Mouse (Mus musculus): ENCODE measurements around the gene Mmp15. TPM values are rescaled to one million over a fixed set of nuclear protein-coding genes. Genes with fewer than 3 reads are reported as not detected.
A peak's percentile ranks its signal among the peaks of the same experiment; 100 is the strongest.

Gene Mmp15
- total RNA-seq (2021), result 10 to 100 TPM; 53.4 to 67.5 TPM
- polyA plus RNA-seq (2012; rRNA removed), result 56.7 and 58.4 TPM in 2 replicates
- long read RNA-seq, full-length matches to known transcripts, result 56 of 103 reads
- long read RNA-seq, partial matches to known transcripts, result 43 of 103 reads
- long read RNA-seq, other reads (novel, unspliced or antisense), result 4 of 103 reads

GRCm38 (mm10) chr8:95352151-95352870, at the start of gene Mmp15:
Gene Mmp15, plus strand, starts transcription at chr8:95352268.
- Histone ChIP-seq H3K9ac (ENCODE audit: low read depth, low read length) (peak within 1 kb of the TSS; percentile 94), H3K4me3 (peak within 1 kb of the TSS; percentile 83), H3K36me3 (ENCODE audit: control insufficient read depth, insufficient read depth, low read length) (peaks cover 4% of the 10 kb centered on the region), H3K4me1 (ENCODE audit: control insufficient read depth, insufficient read depth, low read length) (peaks cover 32% of the 10 kb centered on the region), H3K27me3 (ENCODE audit: control insufficient read depth, insufficient read depth, low read length) (no peaks in the 10 kb centered on the region), H3K79me2 (replicated peaks; ENCODE audit: control insufficient read depth, insufficient read depth, low read length) (peaks cover 3% of the 10 kb centered on the region; the same call in 1 of the 2 replicates), H3K27ac (peak within 1 kb of the TSS; percentile 98)
- peak; percentile 90 for DNase-seq
- WGBS, result 1% methylated on average over 77 of the region's 80 CpGs
- TF ChIP-seq POLR2A (IDR thresholded peaks at IDR 0.05; ENCODE audit: insufficient read depth, low read depth, low read length) (peak; percentile 82), CTCF (IDR thresholded peaks at IDR 0.05) (no peak), EP300 (IDR thresholded peaks at IDR 0.05; ENCODE audit: insufficient read depth, low read depth, low read length) (0 out of 2 replicates have a peak, but pooled peaks have one; percentile 13)
- intact Hi-C loops (cut with DNase I), result loop anchor here (1.0 to 2.0 kb wide), 2 partner anchors 40 to 75 kb away; no protein-coding TSS in a partner anchor

GRCm38 (mm10) chr8:95302410-95302809, 49.7 kb upstream of the Mmp15 start:
- no peak for TF ChIP-seq EP300 (IDR thresholded peaks at IDR 0.05; ENCODE audit: insufficient read depth, low read depth, low read length)
- peak; percentile 93 for TF ChIP-seq CTCF (IDR thresholded peaks at IDR 0.05)
- H3K27ac ChIP-seq, result no peak overlapping the region
- WGBS, result 19% methylated on average over 5 of the region's 5 CpGs
- H3K79me2 ChIP-seq (replicated peaks; ENCODE audit: control insufficient read depth, insufficient read depth, low read length), result no peaks in the 10 kb centered on the region
- intact Hi-C loops (cut with DNase I), result loop anchor here (1.0 to 10.0 kb wide), 2 partner anchors 48 to 348 kb away; no protein-coding TSS in a partner anchor
- H3K4me3 ChIP-seq, result no peak overlapping the region
- no peaks in the 10 kb centered on the region for H3K27me3 ChIP-seq (ENCODE audit: control insufficient read depth, insufficient read depth, low read length)
- H3K4me1 ChIP-seq (ENCODE audit: control insufficient read depth, insufficient read depth, low read length), result no peaks in the 10 kb centered on the region
- DNase-seq, result peak; percentile 24 to 35
- H3K9ac ChIP-seq (ENCODE audit: low read depth, low read length), result no peak overlapping the region
- no peaks in the 10 kb centered on the region for H3K36me3 ChIP-seq (ENCODE audit: control insufficient read depth, insufficient read depth, low read length)

GRCm38 (mm10) chr8:95305526-95305925, 46.5 kb upstream of the Mmp15 start:
- intact Hi-C loops (cut with DNase I), result loop anchor here (10.0 kb wide), 1 partner anchor 351 kb away; no protein-coding TSS in a partner anchor
- TF ChIP-seq EP300 (IDR thresholded peaks at IDR 0.05; ENCODE audit: insufficient read depth, low read depth, low read length) (no peak), CTCF (IDR thresholded peaks at IDR 0.05) (no peak), POLR2A (IDR thresholded peaks at IDR 0.05; ENCODE audit: insufficient read depth, low read depth, low read length) (no peak)
- 66% methylated on average over 4 of the region's 4 CpGs for whole genome bisulfite sequencing

GRCm38 (mm10) chr8:95306431-95306830, 45.6 kb upstream of the Mmp15 start, which contains the start of gene Cngb1:
Gene Cngb1, minus strand, starts transcription at chr8:95306585.
- Histone ChIP-seq H3K4me3 (no peak within 1 kb of the TSS), H3K27me3 (ENCODE audit: control insufficient read depth, insufficient read depth, low read length) (no peaks in the 10 kb centered on the region), H3K9ac (ENCODE audit: low read depth, low read length) (no peak within 1 kb of the TSS), H3K4me1 (ENCODE audit: control insufficient read depth, insufficient read depth, low read length) (no peaks in the 10 kb centered on the region), H3K36me3 (ENCODE audit: control insufficient read depth, insufficient read depth, low read length) (no peaks in the 10 kb centered on the region), H3K27ac (no peak within 1 kb of the TSS), H3K79me2 (replicated peaks; ENCODE audit: control insufficient read depth, insufficient read depth, low read length) (no peaks in the 10 kb centered on the region)
- TF ChIP-seq CTCF (IDR thresholded peaks at IDR 0.05) (no peak), EP300 (IDR thresholded peaks at IDR 0.05; ENCODE audit: insufficient read depth, low read depth, low read length) (no peak), POLR2A (IDR thresholded peaks at IDR 0.05; ENCODE audit: insufficient read depth, low read depth, low read length) (no peak)
- intact Hi-C loops (cut with DNase I), result loop anchor here (10.0 kb wide), 1 partner anchor 352 kb away; no protein-coding TSS in a partner anchor
- WGBS, result 57% methylated on average over 6 of the region's 6 CpGs
- no peak for DNase-seq

More at GRCm38 (mm10) chr8:95305526-95305925, 46.5 kb upstream of the Mmp15 start:
- Histone ChIP-seq H3K9ac (ENCODE audit: low read depth, low read length) (no peak overlapping the region), H3K27me3 (ENCODE audit: control insufficient read depth, insufficient read depth, low read length) (no peaks in the 10 kb centered on the region), H3K4me3 (no peak overlapping the region), H3K4me1 (ENCODE audit: control insufficient read depth, insufficient read depth, low read length) (no peaks in the 10 kb centered on the region), H3K79me2 (replicated peaks; ENCODE audit: control insufficient read depth, insufficient read depth, low read length) (no peaks in the 10 kb centered on the region), H3K27ac (no peak overlapping the region), H3K36me3 (ENCODE audit: control insufficient read depth, insufficient read depth, low read length) (no peaks in the 10 kb centered on the region)
- DNase-seq, result no peak

- intact Hi-C loops (cut with DNase I), result no loop called here
- DNase-seq, result no peak
- H3K27me3 ChIP-seq (ENCODE audit: control insufficient read depth, insufficient read depth, low read length), result no peaks in the 10 kb centered on the region
- 69% methylated on average over 6 of the region's 6 CpGs for WGBS
- H3K4me1 ChIP-seq (ENCODE audit: control insufficient read depth, insufficient read depth, low read length), result no peaks in the 10 kb centered on the region
- TF ChIP-seq CTCF (IDR thresholded peaks at IDR 0.05) (no peak), POLR2A (IDR thresholded peaks at IDR 0.05; ENCODE audit: insufficient read depth, low read depth, low read length) (no peak), EP300 (IDR thresholded peaks at IDR 0.05; ENCODE audit: insufficient read depth, low read depth, low read length) (no peak)
- no peak within 1 kb of the TSS for H3K27ac ChIP-seq
- no peak within 1 kb of the TSS for H3K4me3 ChIP-seq
- H3K36me3 ChIP-seq (ENCODE audit: control insufficient read depth, insufficient read depth, low read length), result no peaks in the 10 kb centered on the region
- H3K79me2 ChIP-seq (replicated peaks; ENCODE audit: control insufficient read depth, insufficient read depth, low read length), result no peaks in the 10 kb centered on the region
- no peak within 1 kb of the TSS for H3K9ac ChIP-seq (ENCODE audit: low read depth, low read length)
These were observed 41.6 kb upstream of the Mmp15 start, which contains the start of gene Tepp for GRCm38 (mm10) chr8:95310342-95310970. Gene Tepp, plus strand, starts transcription at chr8:95310566.
